Mouse (Mus musculus): ENCODE data around the gene Ncam2. TPM values are rescaled to one million over a fixed set of nuclear protein-coding genes. Genes with fewer than 3 reads are reported as not detected.

The Ncam2 gene
- 0.04 and 0.05 TPM in 2 replicates for polyA plus RNA-seq (2012; rRNA removed)

GRCm38 (mm10) chr16:81200201-81201071, at the start of gene Ncam2:
Gene Ncam2, plus strand, starts transcription at chr16:81200697.
- TF ChIP-seq CTCF (IDR thresholded peaks at IDR 0.05; ENCODE audit: insufficient read depth, low read length) (no peak), POLR2A (IDR thresholded peaks at IDR 0.05; ENCODE audit: borderline replicate concordance, extremely low read depth, low read depth, low read length) (no peak)
- WGBS = under 1% methylated on average over 51 of the region's 70 CpGs
- no peaks in the 10 kb centered on the region for H3K4me1 ChIP-seq (ENCODE audit: control insufficient read depth, insufficient read depth, low read length)
- peak within 1 kb of the TSS; percentile 20 for H3K4me3 ChIP-seq (replicated peaks; ENCODE audit: extremely low read depth, low read depth, low read length)
- peak; percentile 15 for DNase-seq

- 75% methylated on average over 2 of the region's 2 CpGs for WGBS
- no peak overlapping the region for H3K4me3 ChIP-seq (replicated peaks; ENCODE audit: extremely low read depth, low read depth, low read length)
- no peaks in the 10 kb centered on the region for H3K4me1 ChIP-seq (ENCODE audit: control insufficient read depth, insufficient read depth, low read length)
- DNase-seq = no peak
- TF ChIP-seq CTCF (IDR thresholded peaks at IDR 0.05; ENCODE audit: insufficient read depth, low read length) = no peak
These were observed 29.7 kb upstream of the Ncam2 start for GRCm38 (mm10) chr16:81170828-81171227.

- WGBS = 40% methylated on average over 8 of the region's 8 CpGs
- Histone ChIP-seq H3K4me3 (replicated peaks; ENCODE audit: extremely low read depth, low read depth, low read length) (no peak overlapping the region), H3K4me1 (ENCODE audit: control insufficient read depth, insufficient read depth, low read length) (no peaks in the 10 kb centered on the region)
- no peak for DNase-seq
- no peak for TF ChIP-seq POLR2A (IDR thresholded peaks at IDR 0.05; ENCODE audit: borderline replicate concordance, extremely low read depth, low read depth, low read length)
- TF ChIP-seq CTCF (IDR thresholded peaks at IDR 0.05; ENCODE audit: insufficient read depth, low read length) = no peak
These were observed 25.1 kb upstream of the Ncam2 start for GRCm38 (mm10) chr16:81175302-81175943.

DNA sequence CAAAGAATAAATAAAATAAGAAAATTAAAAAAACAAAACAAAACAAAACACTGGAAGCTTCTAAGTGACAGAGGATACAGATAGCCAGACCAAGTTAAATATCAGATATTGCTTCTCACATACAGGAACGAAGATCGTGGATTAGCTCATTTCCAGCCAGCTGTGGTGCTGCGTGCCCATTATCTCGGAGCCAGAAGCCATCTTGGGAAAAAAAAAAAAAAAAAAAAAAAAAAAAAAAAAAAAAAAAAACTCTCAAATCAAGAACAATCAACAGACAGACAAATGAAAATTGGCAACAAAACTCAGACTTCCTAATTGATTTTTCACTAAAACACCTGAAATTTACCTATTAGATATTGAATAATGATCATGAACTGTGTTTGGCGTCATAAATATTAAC, 20.7 kb upstream of the Ncam2 start:
- TF ChIP-seq CTCF (IDR thresholded peaks at IDR 0.05; ENCODE audit: insufficient read depth, low read length) = no peak
- TF ChIP-seq POLR2A (IDR thresholded peaks at IDR 0.05; ENCODE audit: borderline replicate concordance, extremely low read depth, low read depth, low read length) = no peak
- DNase-seq = no peak
- no peaks in the 10 kb centered on the region for H3K4me1 ChIP-seq (ENCODE audit: control insufficient read depth, insufficient read depth, low read length)
- H3K4me3 ChIP-seq (replicated peaks; ENCODE audit: extremely low read depth, low read depth, low read length) = no peak overlapping the region
- 86% methylated on average over 5 of the region's 5 CpGs for WGBS

- no peak overlapping the region for H3K4me3 ChIP-seq (replicated peaks; ENCODE audit: extremely low read depth, low read depth, low read length)
- TF ChIP-seq POLR2A (IDR thresholded peaks at IDR 0.05; ENCODE audit: borderline replicate concordance, extremely low read depth, low read depth, low read length) = no peak
- no peak for TF ChIP-seq CTCF (IDR thresholded peaks at IDR 0.05; ENCODE audit: insufficient read depth, low read length)
- no peaks in the 10 kb centered on the region for H3K4me1 ChIP-seq (ENCODE audit: control insufficient read depth, insufficient read depth, low read length)
- 65% methylated on average over 16 of the region's 16 CpGs for WGBS
- DNase-seq = no peak
These were observed 12.8 kb upstream of the Ncam2 start for GRCm38 (mm10) chr16:81187579-81188179.

DNA sequence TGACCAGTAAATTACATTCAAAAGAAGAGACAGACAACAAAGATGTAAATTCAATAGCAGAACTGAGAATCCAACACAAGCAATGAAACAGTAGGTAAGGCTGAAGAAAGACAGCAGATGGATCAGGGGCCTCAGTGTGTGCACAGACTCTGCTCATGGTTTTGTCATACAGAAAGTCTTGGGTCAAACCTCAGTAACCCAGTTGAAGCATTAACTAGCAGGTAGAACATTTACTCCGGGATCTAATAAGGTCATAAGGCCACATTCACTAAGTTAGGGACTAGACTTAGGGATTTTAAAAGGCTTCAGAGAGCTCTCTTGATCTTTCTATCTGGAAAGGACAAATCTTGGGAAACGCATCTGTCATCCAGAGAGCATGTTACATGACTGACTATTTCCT, 8.9 kb upstream of the Ncam2 start:
- 75% methylated on average over 2 of the region's 2 CpGs for WGBS
- no peak for DNase-seq
- Histone ChIP-seq H3K4me3 (replicated peaks; ENCODE audit: extremely low read depth, low read depth, low read length) (no peak overlapping the region), H3K4me1 (ENCODE audit: control insufficient read depth, insufficient read depth, low read length) (no peaks in the 10 kb centered on the region)
- TF ChIP-seq CTCF (IDR thresholded peaks at IDR 0.05; ENCODE audit: insufficient read depth, low read length) = no peak
- no peak for TF ChIP-seq POLR2A (IDR thresholded peaks at IDR 0.05; ENCODE audit: borderline replicate concordance, extremely low read depth, low read depth, low read length)

- no peaks in the 10 kb centered on the region for H3K4me1 ChIP-seq (ENCODE audit: control insufficient read depth, insufficient read depth, low read length)
- WGBS = 66% methylated on average over 4 of the region's 4 CpGs
- DNase-seq = no peak
- TF ChIP-seq CTCF (IDR thresholded peaks at IDR 0.05; ENCODE audit: insufficient read depth, low read length) (no peak), POLR2A (IDR thresholded peaks at IDR 0.05; ENCODE audit: borderline replicate concordance, extremely low read depth, low read depth, low read length) (no peak)
- no peak overlapping the region for H3K4me3 ChIP-seq (replicated peaks; ENCODE audit: extremely low read depth, low read depth, low read length)
These were observed 7.9 kb upstream of the Ncam2 start for GRCm38 (mm10) chr16:81192607-81193006.

DNA sequence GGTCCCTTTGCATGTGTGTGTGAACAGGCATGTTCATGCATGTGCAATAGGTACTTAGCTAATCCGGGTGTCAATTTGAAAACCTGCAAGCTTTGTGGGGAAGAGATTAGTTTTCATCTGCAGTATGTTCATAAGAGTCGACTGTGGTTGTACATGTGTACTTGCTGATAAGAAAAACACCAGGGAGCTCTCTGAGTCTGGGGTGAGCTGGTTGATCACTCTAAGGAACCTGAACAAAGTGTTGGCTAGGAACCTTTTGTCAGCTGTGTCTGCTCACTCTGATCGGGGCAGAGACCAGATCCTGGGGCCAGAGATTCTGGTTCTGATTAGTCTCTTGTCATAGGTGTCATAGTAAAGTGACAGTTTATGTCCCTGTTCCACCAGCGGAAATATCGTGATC, 1.0 kb upstream of the Ncam2 start:
- H3K4me3 ChIP-seq (replicated peaks; ENCODE audit: extremely low read depth, low read depth, low read length) = no peak overlapping the region
- no peaks in the 10 kb centered on the region for H3K4me1 ChIP-seq (ENCODE audit: control insufficient read depth, insufficient read depth, low read length)
- WGBS = 67% methylated on average over 5 of the region's 5 CpGs
- no peak for DNase-seq
- TF ChIP-seq POLR2A (IDR thresholded peaks at IDR 0.05; ENCODE audit: borderline replicate concordance, extremely low read depth, low read depth, low read length) = no peak
- no peak for TF ChIP-seq CTCF (IDR thresholded peaks at IDR 0.05; ENCODE audit: insufficient read depth, low read length)

- TF ChIP-seq CTCF (IDR thresholded peaks at IDR 0.05; ENCODE audit: insufficient read depth, low read length) (no peak), POLR2A (IDR thresholded peaks at IDR 0.05; ENCODE audit: borderline replicate concordance, extremely low read depth, low read depth, low read length) (no peak)
- no peak overlapping the region for H3K4me3 ChIP-seq (replicated peaks; ENCODE audit: extremely low read depth, low read depth, low read length)
- no peak for DNase-seq
- no peaks in the 10 kb centered on the region for H3K4me1 ChIP-seq (ENCODE audit: control insufficient read depth, insufficient read depth, low read length)
- WGBS = 37% methylated on average over 5 of the region's 5 CpGs
These were observed 974 bp downstream of the Ncam2 start for GRCm38 (mm10) chr16:81201471-81201870.
